Mouse (Mus musculus): ENCODE measurements around the gene Fars2.

- TF ChIP-seq CTCF (IDR thresholded peaks at IDR 0.05; ENCODE audit: low read depth), result no peak
- no peak for TF ChIP-seq EP300 (IDR thresholded peaks at IDR 0.05; ENCODE audit: low read depth)
Measured at GRCm38 (mm10) chr13:36480101-36480500, 362.9 kb downstream of the Fars2 start.

Measured in liver, postnatal 0 days (tissue).